6 mouse cellular contexts compared by ENCODE assay signal in the genomic region with DNA sequence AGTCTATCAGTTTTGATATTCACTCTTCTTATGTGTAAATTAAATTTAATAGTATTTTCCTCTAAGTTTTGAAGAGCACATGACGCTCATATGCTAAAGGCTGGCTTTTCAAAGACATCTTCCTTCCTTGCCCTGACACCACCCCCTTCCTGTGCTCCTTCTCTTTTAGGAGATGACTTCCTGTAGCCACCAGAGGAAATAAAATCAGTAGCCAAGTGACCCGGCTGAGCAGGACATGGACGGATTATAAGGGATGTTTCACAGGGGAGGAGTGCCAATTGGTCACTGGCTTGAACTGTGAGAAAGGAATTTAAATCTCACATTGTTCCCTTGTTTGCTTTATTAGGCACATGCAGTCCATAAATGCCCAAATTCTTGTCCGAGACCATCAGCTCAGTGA.
"Had no signal": no experiment of that assay in that cellular context is flagged by ENCODE, and none has a peak within 500 bp of the region (broad histone marks: within the 10 kb centered on the region; RNA-seq: fewer than 3 reads in every experiment).

No protein-coding gene starts in this region.

- DNase-seq: layer of hippocampus, adult 9-11 months; liver; lung, adult 2 months; lung, postnatal 36 days; right cerebral cortex, postnatal 14 days; thymus, postnatal 4 days had no signal
